Mouse (Mus musculus): ENCODE results near the gene Ksr1. TPM values are rescaled to one million over a fixed set of nuclear protein-coding genes. Genes with fewer than 3 reads are reported as not detected.

Gene Ksr1
- total and polyA plus RNA-seq, 2 experiments from 2014 or later: 1.9 to 51.3 TPM

DNA sequence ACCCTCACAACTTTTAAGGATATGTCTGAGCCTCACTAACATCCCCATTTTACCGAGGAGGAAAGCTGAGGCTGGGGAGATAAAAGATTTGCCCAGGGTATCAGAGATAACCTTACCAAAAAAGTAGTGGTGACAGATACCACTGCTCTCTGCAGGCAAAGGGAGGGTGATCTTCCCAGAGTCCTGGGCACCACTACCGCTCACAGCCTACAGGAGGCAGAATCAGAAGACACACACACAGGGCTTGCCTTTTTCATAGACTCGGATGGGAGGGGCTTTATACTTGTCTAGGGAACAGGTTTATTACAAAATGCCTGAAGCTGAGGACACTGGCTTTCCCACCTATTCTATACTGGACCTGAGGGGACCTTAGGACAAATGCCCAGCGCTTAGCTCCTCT is 43.9 kb downstream of the Ksr1 start:
- TF ChIP-seq CTCF (IDR thresholded peaks at IDR 0.05; ENCODE audit: low read depth): peak; percentile 36; the same call in 1 of the 2 replicates
- no peak for ATAC-seq
- Histone ChIP-seq H3K9me3 (ENCODE audit: low read length) (no peaks in the 10 kb centered on the region), H3K9ac (replicated peaks; ENCODE audit: low read length) (no peak overlapping the region), H3K4me3 (ENCODE audit: low read length) (no peak overlapping the region), H3K27ac (no peak overlapping the region), H3K4me2 (ENCODE audit: low read depth, low read length) (no peak overlapping the region), H3K27me3 (ENCODE audit: insufficient read depth, low read length) (no peaks in the 10 kb centered on the region), H3K4me1 (ENCODE audit: insufficient read depth, low read length) (0 out of 2 replicates have a peak, but pooled peaks cover 8% of the 10 kb centered on the region), H3K36me3 (ENCODE audit: insufficient read depth, low read length) (no peaks in the 10 kb centered on the region)
- no peak for DNase-seq (ENCODE audit: low spot score)
- 78% methylated on average over 4 of the region's 4 CpGs for WGBS

GRCm38 (mm10) chr11:79101568-79101967 is 44.6 kb downstream of the Ksr1 start:
- no peak overlapping the region for H3K9ac ChIP-seq (replicated peaks; ENCODE audit: low read length)
- TF ChIP-seq CTCF (IDR thresholded peaks at IDR 0.05; ENCODE audit: low read depth): no peak
- H3K4me3 ChIP-seq (ENCODE audit: low read length): no peak overlapping the region
- 91% methylated on average over 6 of the region's 6 CpGs for WGBS
- H3K9me3 ChIP-seq (ENCODE audit: low read length): no peaks in the 10 kb centered on the region
- H3K4me2 ChIP-seq (ENCODE audit: low read depth, low read length): no peak overlapping the region
- H3K27me3 ChIP-seq (ENCODE audit: insufficient read depth, low read length): no peaks in the 10 kb centered on the region
- DNase-seq (ENCODE audit: low spot score): no peak
- ATAC-seq: no peak
- H3K36me3 ChIP-seq (ENCODE audit: insufficient read depth, low read length): no peaks in the 10 kb centered on the region
- no peak overlapping the region for H3K27ac ChIP-seq
- 0 out of 2 replicates have a peak, but pooled peaks cover 8% of the 10 kb centered on the region for H3K4me1 ChIP-seq (ENCODE audit: insufficient read depth, low read length)

GRCm38 (mm10) chr11:79099032-79099431 is 47.2 kb downstream of the Ksr1 start:
- H3K36me3 ChIP-seq (ENCODE audit: insufficient read depth, low read length): no peaks in the 10 kb centered on the region
- ATAC-seq (no peak), DNase-seq (ENCODE audit: low spot score) (no peak)
- no peaks in the 10 kb centered on the region for H3K27me3 ChIP-seq (ENCODE audit: insufficient read depth, low read length)
- no peak overlapping the region for H3K9ac ChIP-seq (replicated peaks; ENCODE audit: low read length)
- H3K4me2 ChIP-seq (ENCODE audit: low read depth, low read length): no peak overlapping the region
- no peak for TF ChIP-seq CTCF (IDR thresholded peaks at IDR 0.05; ENCODE audit: low read depth)
- 31% methylated on average over 8 of the region's 8 CpGs for WGBS
- H3K27ac ChIP-seq: no peak overlapping the region
- H3K4me1 ChIP-seq (ENCODE audit: insufficient read depth, low read length): peaks cover 18% of the 10 kb centered on the region; the same call in 1 of the 2 replicates
- H3K9me3 ChIP-seq (ENCODE audit: low read length): no peaks in the 10 kb centered on the region
- no peak overlapping the region for H3K4me3 ChIP-seq (ENCODE audit: low read length)

GRCm38 (mm10) chr11:79097736-79098135 is 48.5 kb downstream of the Ksr1 start:
- H3K27me3 ChIP-seq (ENCODE audit: insufficient read depth, low read length): no peaks in the 10 kb centered on the region
- no peak overlapping the region for H3K4me3 ChIP-seq (ENCODE audit: low read length)
- no peak overlapping the region for H3K4me2 ChIP-seq (ENCODE audit: low read depth, low read length)
- no peak overlapping the region for H3K27ac ChIP-seq
- DNase-seq (ENCODE audit: low spot score) (no peak), ATAC-seq (no peak)
- no peak overlapping the region for H3K9ac ChIP-seq (replicated peaks; ENCODE audit: low read length)
- TF ChIP-seq CTCF (IDR thresholded peaks at IDR 0.05; ENCODE audit: low read depth): no peak
- no peaks in the 10 kb centered on the region for H3K36me3 ChIP-seq (ENCODE audit: insufficient read depth, low read length)
- H3K4me1 ChIP-seq (ENCODE audit: insufficient read depth, low read length): peaks cover 18% of the 10 kb centered on the region; the same call in 1 of the 2 replicates
- WGBS: 72% methylated on average over 7 of the region's 7 CpGs
- no peaks in the 10 kb centered on the region for H3K9me3 ChIP-seq (ENCODE audit: low read length)

DNA sequence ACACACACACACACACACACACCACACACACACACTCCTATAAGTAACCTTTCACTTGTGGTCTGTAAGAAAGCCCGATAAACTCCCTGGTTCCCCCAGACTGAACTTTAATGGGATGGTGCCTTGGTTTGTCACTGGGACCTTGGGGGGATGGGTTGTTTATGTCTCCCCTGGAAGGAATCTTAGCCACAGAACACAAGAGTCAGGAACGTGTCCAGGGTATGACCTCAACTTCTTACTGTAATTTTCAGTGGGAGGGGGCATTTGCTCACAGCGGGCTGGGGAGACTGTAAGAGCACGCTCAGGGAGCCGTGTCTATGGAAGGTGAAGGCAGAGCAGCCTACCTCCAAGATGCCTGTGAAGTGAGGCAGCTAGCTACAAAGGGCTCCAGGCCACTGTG is 49.5 kb downstream of the Ksr1 start:
- Histone ChIP-seq H3K36me3 (ENCODE audit: insufficient read depth, low read length) (no peaks in the 10 kb centered on the region), H3K27ac (no peak overlapping the region), H3K4me3 (ENCODE audit: low read length) (no peak overlapping the region), H3K4me2 (ENCODE audit: low read depth, low read length) (no peak overlapping the region), H3K27me3 (ENCODE audit: insufficient read depth, low read length) (no peaks in the 10 kb centered on the region), H3K9me3 (ENCODE audit: low read length) (no peaks in the 10 kb centered on the region), H3K9ac (replicated peaks; ENCODE audit: low read length) (no peak overlapping the region), H3K4me1 (ENCODE audit: insufficient read depth, low read length) (peaks cover 18% of the 10 kb centered on the region; the same call in 1 of the 2 replicates)
- DNase-seq (ENCODE audit: low spot score) (no peak), ATAC-seq (no peak)
- WGBS: 77% methylated on average over 5 of the region's 5 CpGs
- TF ChIP-seq CTCF (IDR thresholded peaks at IDR 0.05; ENCODE audit: low read depth): no peak

- no peak; the same call in 1 of the 2 replicates for TF ChIP-seq CTCF (IDR thresholded peaks at IDR 0.05; ENCODE audit: low read depth)
- WGBS: 19% methylated on average over 2 of the region's 2 CpGs
- H3K9ac ChIP-seq (replicated peaks; ENCODE audit: low read length): no peak overlapping the region
- no peaks in the 10 kb centered on the region for H3K9me3 ChIP-seq (ENCODE audit: low read length)
- H3K27ac ChIP-seq: peak overlapping the region; percentile 49
- H3K36me3 ChIP-seq (ENCODE audit: insufficient read depth, low read length): no peaks in the 10 kb centered on the region
- H3K4me3 ChIP-seq (ENCODE audit: low read length): no peak overlapping the region
- no peak overlapping the region for H3K4me2 ChIP-seq (ENCODE audit: low read depth, low read length)
- ATAC-seq (peak; percentile 80), DNase-seq (ENCODE audit: low spot score) (peak; percentile 45)
- H3K4me1 ChIP-seq (ENCODE audit: insufficient read depth, low read length): peaks cover 18% of the 10 kb centered on the region; the same call in 1 of the 2 replicates
- no peaks in the 10 kb centered on the region for H3K27me3 ChIP-seq (ENCODE audit: insufficient read depth, low read length)
These were observed 50.5 kb downstream of the Ksr1 start for GRCm38 (mm10) chr11:79095713-79096112.

DNA sequence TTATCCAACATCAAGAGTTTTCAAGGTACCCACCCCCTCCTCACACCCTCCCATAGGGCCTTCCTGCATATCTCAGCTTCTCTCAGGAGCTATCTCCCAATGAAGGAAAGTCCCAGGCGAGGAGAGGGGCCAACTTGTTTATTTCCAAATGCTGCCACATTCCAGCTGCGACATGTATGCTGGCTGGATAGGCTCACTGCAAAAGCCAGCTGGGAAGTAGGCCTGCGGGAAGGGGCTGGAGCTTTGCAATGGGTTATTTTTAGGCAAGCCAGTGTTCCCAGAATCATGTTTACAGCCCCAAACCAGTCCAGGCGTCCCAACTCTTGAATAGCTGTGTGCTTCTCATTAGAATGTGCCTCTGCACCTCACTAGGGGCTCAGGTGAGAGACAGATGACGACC is 51.5 kb downstream of the Ksr1 start:
- H3K27ac ChIP-seq: peak overlapping the region; percentile 49; the same call in 1 of the 2 replicates
- no peak overlapping the region for H3K4me2 ChIP-seq (ENCODE audit: low read depth, low read length)
- no peak overlapping the region for H3K4me3 ChIP-seq (ENCODE audit: low read length)
- H3K27me3 ChIP-seq (ENCODE audit: insufficient read depth, low read length): no peaks in the 10 kb centered on the region
- no peaks in the 10 kb centered on the region for H3K9me3 ChIP-seq (ENCODE audit: low read length)
- DNase-seq (ENCODE audit: low spot score) (no peak), ATAC-seq (no peak)
- no peaks in the 10 kb centered on the region for H3K36me3 ChIP-seq (ENCODE audit: insufficient read depth, low read length)
- no peak overlapping the region for H3K9ac ChIP-seq (replicated peaks; ENCODE audit: low read length)
- peaks cover 18% of the 10 kb centered on the region; the same call in 1 of the 2 replicates for H3K4me1 ChIP-seq (ENCODE audit: insufficient read depth, low read length)
- no peak for TF ChIP-seq CTCF (IDR thresholded peaks at IDR 0.05; ENCODE audit: low read depth)
- 48% methylated on average over 5 of the region's 5 CpGs for WGBS

Data from hindbrain, postnatal 0 days (tissue).